Mouse (Mus musculus) thymus, adult 18-20 months (tissue): ENCODE measurements at regions not wholly inside any gene's neighbourhood (a gene's known extent, or its start where the extent isn't known, plus 50 kb on each side); places are given as distances from the start of the nearest gene placed in this dataset.

Source experiments
- DNase-seq, 2 experiments: peaks; one replicate each; pipeline ENCODE4 v3.0.0; 2022; ENCODE audit warnings: mixed read lengths in 2 of 2

GRCm38 (mm10) chr10:93361654-93362195 lies 50.8 kb upstream of the Elk3 start:
- no peak for DNase-seq

- no peak for DNase-seq
These were observed 53.3 kb upstream of the Elk3 start for GRCm38 (mm10) chr10:93364108-93364793.

GRCm38 (mm10) chr10:93364881-93365280 lies 53.9 kb upstream of the Elk3 start:
- no peak for DNase-seq

GRCm38 (mm10) chr10:93365318-93365717 lies 54.4 kb upstream of the Elk3 start:
- DNase-seq, result no peak

GRCm38 (mm10) chr10:93365824-93366223 lies 54.9 kb upstream of the Elk3 start:
- no peak for DNase-seq

GRCm38 (mm10) chr10:93369737-93370136 lies 58.8 kb upstream of the Elk3 start:
- no peak for DNase-seq

GRCm38 (mm10) chr10:93370331-93370730 lies 59.4 kb upstream of the Elk3 start:
- DNase-seq, result no peak

GRCm38 (mm10) chr10:93372281-93372680 lies 61.3 kb upstream of the Elk3 start:
- no peak for DNase-seq

GRCm38 (mm10) chr10:93373265-93373664 lies 62.3 kb upstream of the Elk3 start:
- DNase-seq, result no peak

- DNase-seq, result no peak
These were observed 63.2 kb upstream of the Elk3 start for GRCm38 (mm10) chr10:93373954-93374689.

GRCm38 (mm10) chr10:93374690-93374994 lies 63.7 kb upstream of the Elk3 start:
- no peak for DNase-seq

GRCm38 (mm10) chr10:93375007-93375711 lies 64.2 kb upstream of the Elk3 start:
- peak in 1 of 2 experiments; percentile 14 for DNase-seq

- DNase-seq, result no peak
These were observed 64.8 kb upstream of the Elk3 start for GRCm38 (mm10) chr10:93375771-93376170.

GRCm38 (mm10) chr10:93376457-93376941 lies 65.6 kb upstream of the Elk3 start:
- no peak for DNase-seq

- DNase-seq, result no peak
These were observed 63.9 kb upstream of the Lta4h start for GRCm38 (mm10) chr10:93389276-93389675.

GRCm38 (mm10) chr10:93391296-93391695 lies 61.9 kb upstream of the Lta4h start:
- no peak for DNase-seq

- DNase-seq, result no peak
These were observed 59.3 kb upstream of the Lta4h start for GRCm38 (mm10) chr10:93393902-93394301.

GRCm38 (mm10) chr10:93397711-93398110 lies 55.5 kb upstream of the Lta4h start:
- no peak for DNase-seq

GRCm38 (mm10) chr10:93398531-93399320 lies 54.5 kb upstream of the Lta4h start:
- DNase-seq, result no peak

GRCm38 (mm10) chr10:93402689-93403509 lies 50.3 kb upstream of the Lta4h start:
- DNase-seq, result no peak
